Mouse (Mus musculus): Measurements from ENCODE around the gene Gsc.

DNA sequence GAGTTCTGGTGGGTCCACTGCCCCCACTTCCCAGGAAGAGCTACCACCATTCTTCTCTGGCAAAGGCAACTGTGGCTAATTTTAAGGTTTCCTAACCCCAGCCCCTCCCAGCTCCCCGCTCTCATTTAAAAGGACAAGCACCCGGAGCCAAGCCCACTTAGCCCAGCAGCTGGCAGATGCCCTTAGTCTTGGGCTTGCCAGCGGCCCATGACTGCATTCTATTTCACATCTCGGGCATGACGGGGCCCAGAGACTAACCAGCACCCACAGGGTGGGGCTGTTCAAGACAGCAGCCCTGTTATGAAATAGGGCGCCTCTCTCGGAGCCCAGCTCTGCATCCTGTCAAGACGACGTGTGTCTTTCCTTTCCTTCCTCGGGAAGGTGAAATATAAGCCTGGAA is 22.9 kb downstream of the Gsc start:
- no peak for TF ChIP-seq CTCF (IDR thresholded peaks at IDR 0.05; ENCODE audit: insufficient read depth, low read length)
- TF ChIP-seq POLR2A (IDR thresholded peaks at IDR 0.05; ENCODE audit: borderline replicate concordance, extremely low read depth, low read depth, low read length): no peak

Measured in lung, adult 2 months (tissue).